Mouse (Mus musculus) spleen, adult 2 months (tissue): Measurements from ENCODE around the gene Prok1.

ENCODE experiments used
- CTCF ChIP-seq: fragments of 200-500 bp; IDR thresholded peaks from 2 replicates; pipeline ENCODE4 v1.5.1; 2011; ENCODE audit warnings: mild to moderate bottlenecking, inconsistent platforms; ENCODE audit not compliant: insufficient read depth, insufficient read length, insufficient replicate concordance; ENCODE audit errors: extremely low read depth
- POLR2A ChIP-seq: fragments of 200-500 bp; IDR thresholded peaks from 2 replicates; pipeline ENCODE4 v1.6.1; 2011; ENCODE audit warnings: low read depth, low read length, inconsistent platforms

- no peak for TF ChIP-seq CTCF
- TF ChIP-seq POLR2A: no peak
These were observed 24.9 kb downstream of the Prok1 start for GRCm38 (mm10) chr3:107214606-107215005.
